Mouse (Mus musculus): ENCODE data around the gene Olfm3.

DNA sequence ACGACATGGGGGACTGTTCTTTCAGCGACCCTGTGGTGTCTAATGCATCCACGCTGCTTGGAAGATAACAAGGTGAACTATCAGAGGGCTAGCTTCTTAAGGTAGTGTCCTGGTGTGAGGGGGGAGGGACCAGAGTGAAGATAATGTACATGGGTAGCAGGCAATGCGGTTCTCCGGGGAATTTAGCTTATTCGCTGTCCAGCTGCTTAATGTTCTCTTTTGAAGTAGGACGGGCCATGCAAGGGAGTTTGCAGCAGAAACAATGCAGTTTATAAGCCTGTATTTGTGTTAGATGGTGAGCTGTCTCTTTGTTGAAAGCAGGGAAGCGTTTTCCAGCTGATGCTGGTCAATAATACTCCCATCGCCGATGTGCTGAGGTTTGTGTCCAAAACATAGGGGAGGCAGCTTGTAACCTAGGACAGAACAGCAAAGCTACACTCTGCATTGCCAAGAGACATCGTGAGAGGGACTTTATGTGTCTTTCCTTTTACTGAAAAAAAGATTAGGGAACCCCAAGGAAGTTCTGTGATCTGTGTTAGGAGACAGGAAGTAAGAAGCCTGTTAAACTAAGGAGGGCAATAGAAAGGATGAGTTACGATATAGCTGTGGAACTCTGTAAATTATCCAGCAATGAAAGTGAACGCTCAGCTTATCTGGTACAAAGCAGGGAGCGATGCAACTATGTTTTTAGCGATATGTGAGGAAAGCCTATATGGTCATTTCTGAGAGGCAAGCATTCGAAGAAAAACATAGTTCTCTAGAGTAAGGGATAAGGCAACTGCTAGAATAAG is 950 bp downstream of the Olfm3 start:
- TF ChIP-seq CTCF (IDR thresholded peaks at IDR 0.05 in 2 of 3, conservative IDR thresholded peaks at IDR 0.05 in 1 of 3; ENCODE audit: control insufficient read depth in 1 of 3, insufficient read depth in 1 of 3, low read depth in 2 of 3, low read length in 3 of 3, poor library complexity in 1 of 3, severe bottlenecking in 1 of 3), result no peak
- TF ChIP-seq EP300 (IDR thresholded peaks at IDR 0.05; ENCODE audit: low read depth in 1 of 2, low read length in 2 of 2), result no peak
- TF ChIP-seq GATA1 (IDR thresholded peaks at IDR 0.05; ENCODE audit: low read depth, low read length), result no peak
- no peak for TF ChIP-seq POLR2AphosphoS2 (IDR thresholded peaks at IDR 0.05; ENCODE audit: low read length)
- TF ChIP-seq ZNF384 (IDR thresholded peaks at IDR 0.05; ENCODE audit: low read depth, low read length), result no peak
- no peak for TF ChIP-seq POLR2A (IDR thresholded peaks at IDR 0.05; ENCODE audit: control insufficient read depth in 1 of 2, insufficient read depth in 1 of 2, low read depth in 1 of 2, low read length in 2 of 2, poor library complexity in 1 of 2)
- no peak for TF ChIP-seq MAFK (IDR thresholded peaks at IDR 0.05; ENCODE audit: borderline replicate concordance, low read depth, low read length)
- no peak for TF ChIP-seq E2F4 (IDR thresholded peaks at IDR 0.05; ENCODE audit: borderline replicate concordance, low read depth, low read length)

Data from MEL (cell line).